Mouse (Mus musculus) lung, embryonic 16.5 days (tissue): Measurements from ENCODE around the gene M6pr. TPM values are rescaled to one million over a fixed set of nuclear protein-coding genes. Genes with fewer than 3 reads are reported as not detected.

ENCODE experiments used
- polyA plus RNA-seq: library from polyadenylated mRNA; unstranded; fragments of >200 nt; fragmentation: Nextera tagmentation; extraction: Ambion mirVana; gene quantifications from 2 replicates; pipeline ENCODE4 v1.2.1, GENCODE M21; 2015

Gene M6pr
- polyA plus RNA-seq, 1 experiment from 2014 or later: 123 TPM

Other genes with a start within 250 kb of the M6pr start
- not detected in 2 replicates for gene Klrg1, start 25.8 kb upstream of the M6pr start, polyA plus RNA-seq
- 12.9 and 15.4 TPM in 2 replicates for gene Phc1, start 31.8 kb downstream of the M6pr start, polyA plus RNA-seq
- 7.5 and 8.3 TPM in 2 replicates for gene Rimklb, start 190.0 kb downstream of the M6pr start, polyA plus RNA-seq
- gene Mfap5, start 197.1 kb downstream of the M6pr start, polyA plus RNA-seq: 26.4 and 31.6 TPM in 2 replicates
- gene Aicda, start 245.1 kb downstream of the M6pr start, polyA plus RNA-seq: not detected in 2 replicates